Mouse (Mus musculus): ENCODE data around the gene Galnt3.

DNA sequence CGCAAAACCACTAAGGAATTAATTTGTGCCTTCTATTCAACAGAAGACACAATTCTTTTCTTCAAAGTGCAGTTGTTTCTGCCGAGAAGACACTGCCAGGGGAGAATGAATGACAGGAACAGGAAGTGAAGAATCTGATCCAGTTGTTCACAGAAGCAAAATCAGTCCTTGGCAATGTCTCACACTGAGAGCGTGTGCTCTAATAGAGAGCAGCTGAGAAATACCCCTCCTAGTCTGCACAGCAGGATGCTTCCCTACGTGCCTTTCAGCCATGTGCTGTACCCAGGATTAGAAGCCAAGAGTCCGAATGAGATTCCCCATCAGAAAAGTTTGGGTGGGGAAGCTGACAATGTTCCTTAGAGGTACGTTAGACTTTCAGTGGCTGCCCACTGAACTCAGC lies 55.3 kb downstream of the Galnt3 start:
- TF ChIP-seq CTCF (IDR thresholded peaks at IDR 0.05; ENCODE audit: control insufficient read depth, insufficient read depth, insufficient read length): no peak
- no peak for TF ChIP-seq CEBPB (IDR thresholded peaks at IDR 0.05; ENCODE audit: low read depth)
- no peak for TF ChIP-seq USF1 (IDR thresholded peaks at IDR 0.05; ENCODE audit: low read depth)
- no peak for TF ChIP-seq MYOD1 (IDR thresholded peaks at IDR 0.05; ENCODE audit: control insufficient read depth, insufficient read length, low read depth)
- no peak for TF ChIP-seq MAX (IDR thresholded peaks at IDR 0.05)

All from C2C12 (cell line).